Mouse (Mus musculus) heart, embryonic 14.5 days (tissue): ENCODE measurements at regions not wholly inside any gene's neighbourhood (a gene's known extent, or its start where the extent isn't known, plus 50 kb on each side); places are given as distances from the start of the nearest gene placed in this dataset.

Experiments used
- ATAC-seq: fragments of 200-750 bp; cut with Nextera tagmentation; 2 replicates; pipeline ENCODE4 v1.8.0; 2017; ENCODE audit warnings: low read depth, moderate TSS enrichment; ENCODE audit not compliant: insufficient number of reproducible peaks, insufficient read depth, low FRiP score
- H3K27ac ChIP-seq, 2 experiments: fragments of 200-500 bp in 1 of 2; fragments of 300-500 bp in 1 of 2; sonication (generic) in 1 of 2; replicated peaks in 1 of 2; 2 replicates each; pipeline ENCODE4 v1.5.1; 2012 to 2014; ENCODE audit warnings: low read depth in 2 of 2, low read length in 2 of 2, control low read depth in 1 of 2, mild to moderate bottlenecking in 1 of 2, mixed read lengths in 1 of 2; ENCODE audit not compliant: control insufficient read depth in 1 of 2, insufficient read depth in 1 of 2
- H3K27me3 ChIP-seq: fragments of 300-500 bp; sonication (generic); 2 replicates; pipeline ENCODE4 v1.6.1; 2014; ENCODE audit warnings: mild to moderate bottlenecking, low read length, control low read depth; ENCODE audit not compliant: control insufficient read depth, insufficient read depth
- H3K36me3 ChIP-seq: fragments of 300-500 bp; sonication (generic); 2 replicates; pipeline ENCODE4 v1.6.1; 2014; ENCODE audit warnings: mild to moderate bottlenecking, control low read depth, low read length, mixed read lengths; ENCODE audit not compliant: control insufficient read depth, insufficient read depth
- H3K4me1 ChIP-seq, 2 experiments: fragments of 200-500 bp in 1 of 2; fragments of 300-500 bp in 1 of 2; sonication (generic) in 1 of 2; 2 replicates each; pipeline ENCODE4 v1.6.1; 2012 to 2014; ENCODE audit warnings: low read length in 2 of 2, control low read depth in 1 of 2, mixed read lengths in 1 of 2; ENCODE audit not compliant: control insufficient read depth in 2 of 2, insufficient read depth in 2 of 2
- H3K4me2 ChIP-seq: fragments of 300-500 bp; sonication (generic); 2 replicates; pipeline ENCODE4 v1.6.1; 2014; ENCODE audit warnings: mild to moderate bottlenecking, low read length
- H3K4me3 ChIP-seq, 2 experiments: fragments of 200-500 bp in 1 of 2; fragments of 300-500 bp in 1 of 2; sonication (generic) in 1 of 2; 2 replicates each; pipeline ENCODE4 v1.5.1; 2012 to 2014; ENCODE audit warnings: low read length in 2 of 2, mild to moderate bottlenecking in 2 of 2, control low read depth in 1 of 2, low read depth in 1 of 2, moderate library complexity in 1 of 2; ENCODE audit not compliant: control insufficient read depth in 1 of 2, insufficient read depth in 1 of 2
- H3K9ac ChIP-seq: fragments of 300-500 bp; sonication (generic); 2 replicates; pipeline ENCODE4 v1.6.1; 2014; ENCODE audit warnings: mild to moderate bottlenecking, low read length
- H3K9me3 ChIP-seq: fragments of 300-500 bp; sonication (generic); 2 replicates; pipeline ENCODE4 v1.6.1; 2016; ENCODE audit warnings: low read length, control low read depth; ENCODE audit not compliant: control insufficient read depth
- WGBS: fragments of 180-500 bp; shearing (Covaris S2); extraction: QIAGEN DNeasy Blood & Tissue Kit; methylation state at CpG from one replicate; pipeline ENCODE4 v1.1.7; 2014; 5-methylcytosine and 5-hydroxymethylcytosine counted together

- no peak for ATAC-seq
- Histone ChIP-seq H3K36me3 (no peaks in the 10 kb centered on the region), H3K27me3 (no peaks in the 10 kb centered on the region), H3K4me1 (no peaks in the 10 kb centered on the region), H3K4me2 (no peak overlapping the region), H3K27ac (no peak overlapping the region), H3K9ac (no peak overlapping the region), H3K4me3 (no peak overlapping the region), H3K9me3 (no peaks in the 10 kb centered on the region)
- 71% methylated on average over 6 of the region's 6 CpGs for WGBS
Measured at GRCm38 (mm10) chr19:32940806-32941205, 183.5 kb downstream of the Pten start.

- no peak overlapping the region for H3K27ac ChIP-seq
- no peak overlapping the region for H3K9ac ChIP-seq
- 83% methylated on average over 2 of the region's 2 CpGs for WGBS
- H3K36me3 ChIP-seq = no peaks in the 10 kb centered on the region
- no peaks in the 10 kb centered on the region for H3K27me3 ChIP-seq
- H3K4me3 ChIP-seq = no peak overlapping the region
- no peak overlapping the region for H3K4me2 ChIP-seq
- no peaks in the 10 kb centered on the region for H3K4me1 ChIP-seq
- no peaks in the 10 kb centered on the region for H3K9me3 ChIP-seq
- ATAC-seq = no peak
Measured at GRCm38 (mm10) chr19:32943594-32944230, 186.4 kb downstream of the Pten start.

DNA sequence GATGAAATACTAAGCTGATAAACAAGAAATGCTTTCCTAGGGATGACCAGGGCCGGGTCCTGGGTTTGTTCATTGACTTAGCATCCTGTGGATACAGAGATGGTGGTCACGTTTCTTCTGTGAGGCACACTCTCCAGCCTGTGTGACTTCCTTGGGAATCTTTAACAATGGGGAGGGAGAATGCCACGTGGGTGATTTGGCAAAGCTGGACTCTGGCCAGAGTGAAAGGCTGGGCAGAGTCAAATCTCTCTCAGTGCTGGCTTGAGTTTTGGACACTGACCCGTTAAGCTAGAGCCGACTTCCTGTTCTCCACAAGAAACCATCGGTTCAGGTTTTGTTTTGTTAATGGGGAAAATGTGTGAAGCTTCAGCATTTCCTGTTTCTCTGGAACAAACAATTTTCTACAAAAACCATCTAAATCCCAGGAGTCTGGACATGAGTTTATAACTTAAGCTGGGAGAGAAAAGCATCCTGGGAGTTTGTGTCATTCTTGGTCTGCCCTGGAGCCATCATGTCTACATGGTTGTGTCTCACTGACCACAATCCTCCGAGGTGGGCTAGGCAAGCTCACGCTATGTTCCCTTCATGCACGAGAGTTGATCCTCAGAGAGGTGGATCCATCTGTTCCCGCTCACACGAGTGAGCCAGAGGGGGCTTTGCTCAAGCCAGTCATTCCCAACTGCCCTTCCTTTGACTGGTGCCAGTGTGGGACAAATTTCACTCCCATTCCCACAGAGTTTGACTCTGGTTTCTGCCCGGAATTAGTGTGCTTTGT, 190.0 kb downstream of the Pten start:
- Histone ChIP-seq H3K27me3 (no peaks in the 10 kb centered on the region), H3K36me3 (no peaks in the 10 kb centered on the region), H3K9ac (no peak overlapping the region), H3K4me3 (no peak overlapping the region), H3K9me3 (no peaks in the 10 kb centered on the region), H3K4me2 (no peak overlapping the region), H3K4me1 (no peaks in the 10 kb centered on the region), H3K27ac (no peak overlapping the region)
- 74% methylated on average over 12 of the region's 12 CpGs for WGBS
- no peak for ATAC-seq

DNA sequence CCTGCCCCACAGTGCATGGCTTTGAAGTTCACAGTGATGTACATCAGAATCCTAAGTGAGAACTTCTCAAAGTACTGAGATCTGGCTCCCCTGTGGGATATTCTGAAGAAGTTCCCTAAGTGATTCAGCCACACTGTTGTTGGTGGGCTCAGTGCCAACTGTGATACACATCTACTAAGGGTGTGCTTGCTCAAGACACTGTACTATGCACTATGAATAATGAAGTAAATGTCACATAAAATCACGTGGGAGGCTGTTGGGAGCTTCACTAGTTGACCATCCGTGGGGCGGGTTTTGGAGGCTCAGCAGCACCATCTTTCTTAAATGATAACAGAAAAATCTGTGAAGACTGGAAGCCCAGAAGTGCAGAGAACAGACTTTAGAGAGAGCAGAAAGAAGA, 193.0 kb downstream of the Pten start:
- no peak overlapping the region for H3K4me3 ChIP-seq
- no peak for ATAC-seq
- H3K4me2 ChIP-seq = no peak overlapping the region
- H3K36me3 ChIP-seq = no peaks in the 10 kb centered on the region
- H3K9me3 ChIP-seq = no peaks in the 10 kb centered on the region
- peaks cover 2% of the 10 kb centered on the region in 2 experiments; a peak in 1 of 4 replicates for H3K4me1 ChIP-seq
- WGBS = 67% methylated on average over 3 of the region's 3 CpGs
- no peak overlapping the region for H3K27ac ChIP-seq
- no peak overlapping the region for H3K9ac ChIP-seq
- H3K27me3 ChIP-seq = no peaks in the 10 kb centered on the region

- no peak for ATAC-seq
- Histone ChIP-seq H3K4me3 (no peak overlapping the region), H3K9ac (no peak overlapping the region), H3K27ac (no peak overlapping the region), H3K27me3 (no peaks in the 10 kb centered on the region), H3K36me3 (no peaks in the 10 kb centered on the region), H3K4me2 (no peak overlapping the region), H3K4me1 (peaks cover 2 to 3% of the 10 kb centered on the region in 2 experiments; a peak in 2 of 4 replicates), H3K9me3 (no peaks in the 10 kb centered on the region)
- WGBS = 67% methylated on average over 1 of the region's 1 CpGs
Measured at GRCm38 (mm10) chr19:32950794-32951193, 193.5 kb downstream of the Pten start.

DNA sequence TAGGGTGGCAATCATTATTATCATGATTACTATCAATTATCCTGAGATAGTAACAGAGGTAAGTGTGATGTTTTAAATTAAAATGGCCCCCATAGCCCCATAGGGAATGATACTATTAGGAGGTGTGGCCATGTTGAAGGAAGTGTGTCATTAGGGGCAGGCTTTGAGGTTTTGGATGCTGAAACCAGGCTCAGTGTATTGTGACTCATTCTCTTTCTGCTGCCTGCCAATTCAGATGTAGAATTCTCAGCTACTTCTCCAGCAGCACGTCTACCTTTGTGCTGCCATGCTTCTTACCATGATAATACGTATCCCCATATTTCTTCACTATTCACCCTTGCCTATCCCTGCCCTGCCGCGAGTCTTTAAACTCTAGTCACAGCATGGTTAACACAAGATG, 195.1 kb downstream of the Pten start:
- no peaks in the 10 kb centered on the region for H3K27me3 ChIP-seq
- 83% methylated on average over 4 of the region's 4 CpGs for WGBS
- H3K4me2 ChIP-seq = no peak overlapping the region
- no peaks in the 10 kb centered on the region for H3K36me3 ChIP-seq
- no peak for ATAC-seq
- no peak overlapping the region for H3K4me3 ChIP-seq
- H3K4me1 ChIP-seq = peaks cover 4 to 11% of the 10 kb centered on the region in 2 experiments; a peak in 3 of 4 replicates
- no peaks in the 10 kb centered on the region for H3K9me3 ChIP-seq
- no peak overlapping the region for H3K9ac ChIP-seq
- no peak overlapping the region for H3K27ac ChIP-seq

DNA sequence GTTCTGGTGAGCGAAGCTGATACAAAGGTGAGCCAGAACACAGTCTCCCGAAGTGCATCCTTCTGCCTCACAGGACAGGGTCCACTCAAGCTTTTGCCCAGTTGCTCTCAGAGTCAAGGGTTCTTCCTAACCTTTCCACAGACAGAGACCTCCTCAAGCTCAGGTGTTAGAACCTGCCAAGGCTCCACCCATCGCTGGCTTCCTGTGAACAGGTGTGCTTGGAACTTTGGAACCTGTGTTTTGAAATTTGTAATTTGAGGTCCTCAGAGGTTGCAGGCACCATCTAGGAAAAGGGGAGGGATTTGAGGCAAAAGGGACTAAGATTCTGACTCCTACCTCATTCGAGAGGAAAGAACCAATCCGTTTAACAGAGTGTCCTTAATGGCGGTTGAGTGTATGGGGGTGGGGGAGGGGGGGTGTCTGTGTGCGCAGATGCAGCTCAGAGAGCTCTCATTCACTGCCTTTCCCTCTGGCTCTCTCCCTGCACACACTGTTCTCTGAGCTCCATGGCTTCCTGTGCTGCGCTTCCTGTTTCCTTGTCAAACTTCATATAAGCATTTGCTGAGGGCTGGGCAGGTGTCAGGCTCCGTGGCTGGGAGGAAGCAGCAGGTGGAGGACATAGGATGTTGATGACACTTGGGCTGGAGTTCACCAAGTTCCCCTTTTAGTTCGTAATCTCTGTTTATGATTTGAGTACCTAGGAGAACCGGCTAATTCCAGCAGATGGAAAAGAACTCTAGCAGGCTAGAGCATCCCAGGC, 195.8 kb downstream of the Pten start:
- no peak overlapping the region for H3K27ac ChIP-seq
- H3K4me2 ChIP-seq = no peak overlapping the region

More for the DNA sequence above, 195.8 kb downstream of the Pten start:
- ATAC-seq = no peak
- no peak overlapping the region for H3K4me3 ChIP-seq
- no peak overlapping the region for H3K9ac ChIP-seq
- no peaks in the 10 kb centered on the region for H3K36me3 ChIP-seq
- H3K4me1 ChIP-seq = peaks cover 4 to 11% of the 10 kb centered on the region in 2 experiments; a peak in 3 of 4 replicates
- WGBS = 62% methylated on average over 11 of the region's 11 CpGs
- no peaks in the 10 kb centered on the region for H3K9me3 ChIP-seq
- no peaks in the 10 kb centered on the region for H3K27me3 ChIP-seq
